Mouse (Mus musculus) midbrain, embryonic 11.5 days (tissue): ENCODE measurements around the gene Carm1. TPM values are rescaled to one million over a fixed set of nuclear protein-coding genes. Genes with fewer than 3 reads are reported as not detected.
"Not testable (repeated sequence)": the region's sequence is repeated elsewhere in the genome, so short reads cannot be mapped to it uniquely, and the experiment has no call there.

ENCODE experiments used
- ATAC-seq: fragments of 200-750 bp; cut with Nextera tagmentation; 2 replicates; pipeline ENCODE4 v1.8.0; 2017; ENCODE audit warnings: moderate TSS enrichment, moderate library complexity; ENCODE audit not compliant: low FRiP score
- DNase-seq: peaks from one replicate; pipeline ENCODE4 v3.0.0; 2015; ENCODE audit warnings: low spot score; ENCODE audit errors: missing footprints
- H3K27ac ChIP-seq: fragments of 300-500 bp; sonication (generic); 2 replicates; pipeline ENCODE4 v1.5.1; 2014; ENCODE audit warnings: low read depth, low read length
- H3K27me3 ChIP-seq: fragments of 300-500 bp; sonication (generic); 2 replicates; pipeline ENCODE4 v1.6.1; 2014; ENCODE audit warnings: mild to moderate bottlenecking, low read length, moderate library complexity, mixed read lengths; ENCODE audit not compliant: control insufficient read depth, insufficient read depth
- H3K36me3 ChIP-seq: fragments of 300-500 bp; sonication (generic); 2 replicates; pipeline ENCODE4 v1.6.1; 2014; ENCODE audit warnings: mild to moderate bottlenecking, low read length, moderate library complexity, mixed read lengths; ENCODE audit not compliant: control insufficient read depth, insufficient read depth
- H3K4me1 ChIP-seq: fragments of 300-500 bp; sonication (generic); 2 replicates; pipeline ENCODE4 v1.6.1; 2014; ENCODE audit warnings: low read length; ENCODE audit not compliant: control insufficient read depth, insufficient read depth
- H3K4me2 ChIP-seq: fragments of 300-500 bp; sonication (generic); 2 replicates; pipeline ENCODE4 v1.6.1; 2014; ENCODE audit warnings: mild to moderate bottlenecking, moderate library complexity
- H3K4me3 ChIP-seq: fragments of 300-500 bp; sonication (generic); 2 replicates; pipeline ENCODE4 v1.5.1; 2014; ENCODE audit warnings: low read depth, low read length
- H3K9ac ChIP-seq: fragments of 300-500 bp; sonication (generic); 2 replicates; pipeline ENCODE4 v1.6.1; 2014; ENCODE audit warnings: low read length
- H3K9me3 ChIP-seq: fragments of 300-500 bp; sonication (generic); 2 replicates; pipeline ENCODE4 v1.6.1; 2016; ENCODE audit warnings: low read length; ENCODE audit not compliant: control insufficient read depth
- WGBS: fragments of 180-500 bp; shearing (Covaris S2); extraction: QIAGEN DNeasy Blood & Tissue Kit; methylation state at CpG from one replicate; pipeline ENCODE4 v1.1.7; 2014; 5-methylcytosine and 5-hydroxymethylcytosine counted together
- polyA plus RNA-seq: library from polyadenylated mRNA; unstranded; fragments of >200 nt; fragmentation: Nextera tagmentation; extraction: Ambion mirVana; gene quantifications from 2 replicates; pipeline ENCODE4 v1.2.1, GENCODE M21; 2014

The Carm1 gene
- polyA plus RNA-seq, 1 experiment from 2014 or later: 63.1 TPM

GRCm38 (mm10) chr9:21526634-21526944 is 20.1 kb upstream of the Carm1 start:
- Histone ChIP-seq H3K4me3 (no peak overlapping the region), H3K36me3 (no peaks in the 10 kb centered on the region), H3K4me2 (no peak overlapping the region), H3K9ac (no peak overlapping the region), H3K27ac (no peak overlapping the region), H3K9me3 (no peaks in the 10 kb centered on the region), H3K4me1 (no peaks in the 10 kb centered on the region), H3K27me3 (no peaks in the 10 kb centered on the region)
- DNase-seq (no peak), ATAC-seq (no peak)
- 92% methylated on average over 3 of the region's 3 CpGs for WGBS

- ATAC-seq: no peak
- H3K4me3 ChIP-seq: no peak overlapping the region
- no peak for DNase-seq
- H3K36me3 ChIP-seq: no peaks in the 10 kb centered on the region
- H3K27me3 ChIP-seq: no peaks in the 10 kb centered on the region
- H3K9me3 ChIP-seq: no peaks in the 10 kb centered on the region
- H3K27ac ChIP-seq: no peak overlapping the region
- H3K4me2 ChIP-seq: no peak overlapping the region
- H3K9ac ChIP-seq: no peak overlapping the region
- WGBS: 91% methylated on average over 2 of the region's 2 CpGs
- H3K4me1 ChIP-seq: no peaks in the 10 kb centered on the region
These were observed 19.4 kb upstream of the Carm1 start for GRCm38 (mm10) chr9:21527100-21527801.

- WGBS: 73% methylated on average over 1 of the region's 1 CpGs
- H3K9me3 ChIP-seq: no peaks in the 10 kb centered on the region
- ATAC-seq: 0 out of 2 replicates have a peak, but pooled peaks have one; percentile 5
These were observed 18.8 kb upstream of the Carm1 start for GRCm38 (mm10) chr9:21527917-21528324.

GRCm38 (mm10) chr9:21536501-21536900 is 10.2 kb upstream of the Carm1 start:
- no peak overlapping the region for H3K27ac ChIP-seq
- no peaks in the 10 kb centered on the region; the same call in 1 of the 2 replicates for H3K36me3 ChIP-seq
- H3K4me2 ChIP-seq: no peak overlapping the region
- ATAC-seq (no peak), DNase-seq (no peak)
- WGBS: 93% methylated on average over 14 of the region's 14 CpGs
- no peaks in the 10 kb centered on the region for H3K27me3 ChIP-seq
- H3K4me3 ChIP-seq: no peak overlapping the region
- no peak overlapping the region for H3K9ac ChIP-seq
- H3K9me3 ChIP-seq: no peaks in the 10 kb centered on the region
- no peaks in the 10 kb centered on the region for H3K4me1 ChIP-seq

More at GRCm38 (mm10) chr9:21527917-21528324, 18.8 kb upstream of the Carm1 start:
- Histone ChIP-seq H3K27ac (no peak overlapping the region), H3K27me3 (no peaks in the 10 kb centered on the region), H3K4me3 (no peak overlapping the region), H3K36me3 (no peaks in the 10 kb centered on the region), H3K4me1 (no peaks in the 10 kb centered on the region), H3K4me2 (no peak overlapping the region), H3K9ac (no peak overlapping the region)
- DNase-seq: no peak

- 82% methylated on average over 4 of the region's 4 CpGs for WGBS
- peak; percentile 81 for DNase-seq
- no peaks in the 10 kb centered on the region for H3K4me1 ChIP-seq
These were observed 9.7 kb upstream of the Carm1 start for GRCm38 (mm10) chr9:21537009-21537408.

GRCm38 (mm10) chr9:21539981-21540753 is 6.5 kb upstream of the Carm1 start:
- Histone ChIP-seq H3K4me1 (no peaks in the 10 kb centered on the region; the same call in none of the 2 replicates), H3K9me3 (no peaks in the 10 kb centered on the region), H3K4me2 (no peak overlapping the region), H3K27me3 (no peaks in the 10 kb centered on the region), H3K36me3 (no peaks in the 10 kb centered on the region; the same call in 1 of the 2 replicates), H3K4me3 (no peak overlapping the region), H3K9ac (no peak overlapping the region), H3K27ac (no peak overlapping the region)
- ATAC-seq (no peak), DNase-seq (peak; percentile 17)
- WGBS: 80% methylated on average over 7 of the region's 7 CpGs

More at GRCm38 (mm10) chr9:21537009-21537408, 9.7 kb upstream of the Carm1 start:
- Histone ChIP-seq H3K4me3 (no peak overlapping the region), H3K36me3 (no peaks in the 10 kb centered on the region; the same call in 1 of the 2 replicates), H3K9ac (no peak overlapping the region), H3K9me3 (no peaks in the 10 kb centered on the region), H3K4me2 (no peak overlapping the region), H3K27ac (no peak overlapping the region), H3K27me3 (no peaks in the 10 kb centered on the region)
- ATAC-seq: no peak

- H3K9ac ChIP-seq, H3K27me3 ChIP-seq, ATAC-seq, H3K9me3 ChIP-seq, H3K4me1 ChIP-seq, H3K4me2 ChIP-seq, H3K4me3 ChIP-seq, DNase-seq, H3K36me3 ChIP-seq, H3K27ac ChIP-seq: not testable (repeated sequence)
- WGBS: 94% methylated on average over 2 of the region's 2 CpGs
These were observed 4.7 kb upstream of the Carm1 start for GRCm38 (mm10) chr9:21542001-21542400.

- Histone ChIP-seq H3K4me2 (peak overlapping the region; percentile 60), H3K27me3 (no peaks in the 10 kb centered on the region), H3K36me3 (no peaks in the 10 kb centered on the region), H3K4me3 (peak overlapping the region; percentile 80), H3K4me1 (peaks cover 10% of the 10 kb centered on the region), H3K9me3 (no peaks in the 10 kb centered on the region), H3K9ac (peak overlapping the region; percentile 72), H3K27ac (peak overlapping the region; percentile 83)
- DNase-seq (no peak), ATAC-seq (peak; percentile 43)
- 1% methylated on average over 9 of the region's 9 CpGs for WGBS
These were observed 1.3 kb upstream of the Carm1 start for GRCm38 (mm10) chr9:21545351-21545915.
